8 mouse cellular contexts compared by ENCODE assay signal in the genomic region with DNA sequence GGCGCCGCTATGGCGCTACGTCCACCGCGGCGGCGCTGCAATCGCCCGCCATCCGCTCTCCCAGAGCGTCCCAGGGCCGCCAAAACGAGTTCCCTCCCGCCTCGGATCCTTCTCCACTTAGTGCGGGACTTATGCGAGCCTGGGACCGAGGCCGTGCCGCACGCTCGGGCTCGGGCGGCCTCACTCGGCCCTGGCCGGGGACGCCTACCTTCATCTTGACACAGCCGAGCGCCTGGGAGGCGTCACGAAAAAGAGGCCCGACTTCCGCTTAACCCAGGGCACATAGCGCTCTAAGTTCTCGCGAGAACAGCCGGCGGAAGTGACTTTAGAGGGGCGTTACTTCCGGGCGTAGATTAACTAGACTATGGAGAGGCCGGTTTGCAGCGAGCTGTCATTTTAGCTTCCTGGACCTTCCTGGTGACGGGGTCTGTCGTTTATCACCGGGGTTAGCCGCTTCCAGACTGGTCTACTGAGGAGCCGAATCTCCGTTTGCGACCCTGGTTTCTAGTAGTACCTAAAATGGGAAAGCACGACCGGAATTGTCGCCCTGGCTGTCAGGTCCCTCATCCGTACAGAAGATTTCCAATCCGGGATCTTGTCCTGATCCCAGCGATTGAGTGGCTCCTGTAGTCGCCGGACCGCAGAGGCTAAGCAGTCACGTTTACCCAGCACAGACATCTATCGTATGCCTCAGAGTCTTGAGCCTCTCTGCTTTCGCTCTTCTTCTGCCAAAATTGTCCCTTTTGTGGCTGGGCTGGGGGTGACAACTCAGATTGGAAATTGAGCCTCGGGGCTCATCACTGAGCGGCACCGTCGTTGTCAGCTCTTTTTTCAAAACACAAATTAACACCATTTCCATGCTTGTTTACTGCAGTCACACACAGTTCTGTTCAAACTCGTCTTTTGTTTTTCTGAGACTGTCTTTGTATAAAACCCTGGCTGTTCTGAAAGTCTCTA. TPM values are rescaled to one million over a fixed set of nuclear protein-coding genes. Genes with fewer than 3 reads are reported as not detected.
DNase-seq lines count a peak whose midpoint lies in the region; ATAC-seq and TF ChIP-seq lines count a peak whose summit lies in the region.

A gene (minus strand): TSS at position 300 of the 957 bp plus-strand sequence.

- peak within 1 kb of the TSS; percentile 91 for H3K27ac ChIP-seq in cortical plate, adult 2 months (ENCODE audit: insufficient read depth, low read length)

- TF ChIP-seq POLR2A in cortical plate, adult 2 months (IDR thresholded peaks at IDR 0.05; ENCODE audit: extremely low read depth, insufficient read depth, low read length) = peak; percentile 99

- H3K4me1 ChIP-seq in cortical plate, adult 2 months (ENCODE audit: control insufficient read depth, insufficient read depth, low read length) = no peaks in the 10 kb centered on the region; the same call in 1 of the 2 replicates

- H3K4me3 ChIP-seq in cortical plate, adult 2 months (ENCODE audit: insufficient read depth, low read length) = peak within 1 kb of the TSS; percentile 72

- TF ChIP-seq CTCF in cortical plate, adult 2 months (IDR thresholded peaks at IDR 0.05; ENCODE audit: extremely low read depth, insufficient read depth, low read length) = no peak

- peak; percentile 93 for DNase-seq in gastrocnemius, postnatal 10 days
- peak; percentile 100 for DNase-seq in induced T-regulatory cell, adult 2 months (ENCODE audit: low read depth)
- DNase-seq in left cerebral cortex, adult 9 months (ENCODE audit: low spot score in 2 of 2) = peak; percentile 92 to 97
- peak; percentile 94 for DNase-seq in right cerebral cortex, postnatal 14 days
- DNase-seq in urinary bladder, postnatal 36 days (ENCODE audit: low spot score in 2 of 2) = peak; percentile 95 to 96

- peak; percentile 99 for ATAC-seq in activated CD4-positive, CD25-positive, alpha-beta regulatory T cell, adult 4 months
- ATAC-seq in megakaryocyte progenitor cell, adult 5-6 weeks (replicated peaks; ENCODE audit: poor library complexity) = peak; percentile 94

RNA-seq across cellular contexts. Expression of the gene that starts here (rescaled TPM):
- 1,000 to 10,000 TPM; 2,810 to 3,158 TPM for polyA plus RNA-seq in activated CD4-positive, CD25-positive, alpha-beta regulatory T cell, adult 4 months (2017; shearing (Covaris generic))
- 613 and 648 TPM in 2 replicates for polyA plus RNA-seq in cortical plate, adult 2 months (2012; rRNA removed)
- total RNA-seq in gastrocnemius, postnatal 10 days (2021) = 100 to 1,000 TPM; 634 to 653 TPM
- 4,597 and 4,652 TPM in 2 replicates for total RNA-seq in megakaryocyte progenitor cell, adult 5-6 weeks (2015)
- 1,552 and 1,647 TPM in 2 replicates for total RNA-seq in megakaryocyte progenitor cell, adult 5-6 weeks (2017)

Comparison
In these comparisons a context has a peak if more than half of its experiments do, and no peak if none do; other contexts are left out.
1. Peak in every context shown above with its lines: DNase-seq, ATAC-seq, H3K4me3 ChIP-seq and H3K27ac ChIP-seq.